ENCODE assay signal across 16 mouse cellular contexts in genomic region chr2:125368616-125369015, GRCm38 (mm10).
DNase-seq lines count a peak whose midpoint lies in the region; ATAC-seq and TF ChIP-seq lines count a peak whose summit lies in the region.
"Had no signal": no experiment of that assay in that cellular context is flagged by ENCODE, and none has a peak within 500 bp of the region (broad histone marks: within the 10 kb centered on the region; RNA-seq: fewer than 3 reads in every experiment).

No protein-coding gene starts in this region.

- no peaks in the 10 kb centered on the region for H3K9me3 ChIP-seq in embryonic facial prominence, embryonic 14.5 days (ENCODE audit: control insufficient read depth, low read length)
- H3K9me3 ChIP-seq in embryonic facial prominence, embryonic 10.5 days: no peaks in the 10 kb centered on the region
- no peaks in the 10 kb centered on the region for H3K9me3 ChIP-seq in lung, embryonic 16.5 days (ENCODE audit: control insufficient read depth, low read length)
- no peaks in the 10 kb centered on the region for H3K9me3 ChIP-seq in stomach, postnatal 0 days (ENCODE audit: control insufficient read depth, low read length)
- H3K9me3 ChIP-seq: embryonic facial prominence, embryonic 15.5 days; G1E; midbrain, embryonic 15.5 days; neural tube, embryonic 13.5 days had no signal

- TF ChIP-seq EP300 in stomach, postnatal 0 days (optimal IDR thresholded peaks at IDR 0.05): no peak

- no peak overlapping the region for H3K4me2 ChIP-seq in embryonic facial prominence, embryonic 14.5 days (ENCODE audit: low read depth, low read length)
- no peak overlapping the region for H3K4me2 ChIP-seq in lung, embryonic 16.5 days (ENCODE audit: low read depth, low read length)
- H3K4me2 ChIP-seq in stomach, postnatal 0 days (replicated peaks; ENCODE audit: low read depth): no peak overlapping the region
- H3K4me2 ChIP-seq: embryonic facial prominence, embryonic 15.5 days; midbrain, embryonic 15.5 days; neural tube, embryonic 13.5 days had no signal

- H3K27ac ChIP-seq in embryonic facial prominence, embryonic 14.5 days (replicated peaks; ENCODE audit: low read depth, low read length): no peak overlapping the region
- H3K27ac ChIP-seq in embryonic facial prominence, embryonic 10.5 days (replicated peaks): no peak overlapping the region
- peak overlapping the region; percentile 3; the same call in 1 of the 2 replicates for H3K27ac ChIP-seq in lung, embryonic 16.5 days (ENCODE audit: low read length)
- peak overlapping the region; percentile 56 for H3K27ac ChIP-seq in stomach, postnatal 0 days (replicated peaks)
- no peak overlapping the region for H3K27ac ChIP-seq in cerebellum, adult 2 months (ENCODE audit: insufficient read depth, low read length)
- H3K27ac ChIP-seq: embryonic facial prominence, embryonic 15.5 days; midbrain, embryonic 15.5 days; neural tube, embryonic 13.5 days had no signal

- H3K36me3 ChIP-seq in embryonic facial prominence, embryonic 14.5 days (ENCODE audit: control insufficient read depth, insufficient read depth, low read length): peaks cover 89% of the 10 kb centered on the region
- H3K36me3 ChIP-seq in embryonic facial prominence, embryonic 10.5 days (replicated peaks): peaks cover 60% of the 10 kb centered on the region
- H3K36me3 ChIP-seq in lung, embryonic 16.5 days (ENCODE audit: control insufficient read depth, insufficient read depth, low read length): peaks cover 11% of the 10 kb centered on the region
- H3K36me3 ChIP-seq in stomach, postnatal 0 days (ENCODE audit: control insufficient read depth, insufficient read depth, low read length): peaks cover 5% of the 10 kb centered on the region
- H3K36me3 ChIP-seq: G1E; midbrain, embryonic 15.5 days had no signal

- no peak for ATAC-seq in embryonic facial prominence, embryonic 14.5 days (ENCODE audit: low read depth)
- no peak for ATAC-seq in lung, embryonic 16.5 days (ENCODE audit: low read depth)
- peak; percentile 42; the same call in 1 of the 2 replicates for ATAC-seq in stomach, postnatal 0 days (ENCODE audit: low FRiP score, low TSS enrichment)
- ATAC-seq: forebrain, embryonic 16.5 days; midbrain, embryonic 15.5 days had no signal

- no peak overlapping the region for H3K9ac ChIP-seq in embryonic facial prominence, embryonic 14.5 days (ENCODE audit: low read depth, low read length)
- no peak overlapping the region for H3K9ac ChIP-seq in lung, embryonic 16.5 days (ENCODE audit: low read length)
- no peak overlapping the region for H3K9ac ChIP-seq in stomach, postnatal 0 days (ENCODE audit: low read length)
- H3K9ac ChIP-seq: embryonic facial prominence, embryonic 15.5 days; midbrain, embryonic 15.5 days; neural tube, embryonic 13.5 days had no signal

- intact Hi-C loops in heart, postnatal 10 days (cut with DNase I): no loop called here

- H3K4me1 ChIP-seq in embryonic facial prominence, embryonic 14.5 days (ENCODE audit: control insufficient read depth, insufficient read depth, low read length): no peaks in the 10 kb centered on the region
- H3K4me1 ChIP-seq in embryonic facial prominence, embryonic 10.5 days: no peaks in the 10 kb centered on the region
- no peaks in the 10 kb centered on the region for H3K4me1 ChIP-seq in lung, embryonic 16.5 days (replicated peaks; ENCODE audit: control insufficient read depth, insufficient read depth, low read length)
- H3K4me1 ChIP-seq in stomach, postnatal 0 days (replicated peaks; ENCODE audit: control insufficient read depth, insufficient read depth): no peaks in the 10 kb centered on the region
- no peaks in the 10 kb centered on the region for H3K4me1 ChIP-seq in cerebellum, adult 2 months (ENCODE audit: control insufficient read depth, insufficient read depth, low read length)
- H3K4me1 ChIP-seq: embryonic facial prominence, embryonic 15.5 days; midbrain, embryonic 15.5 days; neural tube, embryonic 13.5 days had no signal

- TF ChIP-seq CTCF in stomach, postnatal 0 days (IDR thresholded peaks at IDR 0.05; ENCODE audit: low read depth): no peak
- no peak for TF ChIP-seq CTCF in cerebellum, adult 2 months (IDR thresholded peaks at IDR 0.05; ENCODE audit: borderline replicate concordance, insufficient read depth, low read depth, low read length)

- 67% methylated on average over 4 of the region's 4 CpGs for WGBS in embryonic facial prominence, embryonic 14.5 days
- 81% methylated on average over 4 of the region's 4 CpGs for WGBS in embryonic facial prominence, embryonic 10.5 days
- WGBS in lung, embryonic 16.5 days: 64% methylated on average over 4 of the region's 4 CpGs
- WGBS in stomach, postnatal 0 days: 47% methylated on average over 4 of the region's 4 CpGs
- 90% methylated on average over 4 of the region's 4 CpGs for WGBS in cerebellum, adult 2 months

- no peak overlapping the region for H3K4me3 ChIP-seq in embryonic facial prominence, embryonic 14.5 days (ENCODE audit: low read depth, low read length)
- H3K4me3 ChIP-seq in embryonic facial prominence, embryonic 10.5 days: no peak overlapping the region
- H3K4me3 ChIP-seq in lung, embryonic 16.5 days (ENCODE audit: low read length): no peak overlapping the region
- H3K4me3 ChIP-seq in stomach, postnatal 0 days (ENCODE audit: low read depth, low read length): no peak overlapping the region
- no peak overlapping the region for H3K4me3 ChIP-seq in cerebellum, adult 2 months (replicated peaks; ENCODE audit: insufficient read depth, low read depth, low read length)
- H3K4me3 ChIP-seq: embryonic facial prominence, embryonic 15.5 days; midbrain, embryonic 15.5 days; neural tube, embryonic 13.5 days had no signal

- no peaks in the 10 kb centered on the region for H3K27me3 ChIP-seq in embryonic facial prominence, embryonic 14.5 days (replicated peaks; ENCODE audit: control insufficient read depth, insufficient read depth, low read length)
- H3K27me3 ChIP-seq in embryonic facial prominence, embryonic 10.5 days (replicated peaks; ENCODE audit: low read depth, poor library complexity, severe bottlenecking): no peaks in the 10 kb centered on the region
- no peaks in the 10 kb centered on the region for H3K27me3 ChIP-seq in lung, embryonic 16.5 days (ENCODE audit: control insufficient read depth, insufficient read depth, low read depth, low read length)
- no peaks in the 10 kb centered on the region for H3K27me3 ChIP-seq in stomach, postnatal 0 days (ENCODE audit: control insufficient read depth, insufficient read depth, low read length)
- no peaks in the 10 kb centered on the region for H3K27me3 ChIP-seq in cerebellum, adult 2 months (ENCODE audit: control insufficient read depth, insufficient read depth, low read length)
- H3K27me3 ChIP-seq: embryonic facial prominence, embryonic 15.5 days; midbrain, embryonic 15.5 days; neural tube, embryonic 13.5 days had no signal

- peak; percentile 12 for DNase-seq in embryonic facial prominence, embryonic 14.5 days (ENCODE audit: low spot score)
- no peak for DNase-seq in embryonic facial prominence, embryonic 10.5 days (ENCODE audit: low spot score)
- no peak for DNase-seq in lung, postnatal 14 days
- DNase-seq in heart, postnatal 10 days: peak; percentile 70 to 77
- no peak for DNase-seq in stomach, postnatal 0 days (ENCODE audit: low spot score)
- DNase-seq in cerebellum, adult 2 months: no peak
- DNase-seq in right cerebral cortex, adult 2 months (ENCODE audit: low spot score in 2 of 2): no peak
- DNase-seq: cerebellum, postnatal 25 days; liver; lung, postnatal 36 days had no signal

- TF ChIP-seq POLR2A in cerebellum, adult 2 months (IDR thresholded peaks at IDR 0.05; ENCODE audit: borderline replicate concordance, insufficient read depth, low read length): no peak

Comparison
In these comparisons a context has a peak if more than half of its experiments do, and no peak if none do; other contexts are left out.
1. DNase-seq: peak in embryonic facial prominence, embryonic 14.5 days (single experiment) and heart, postnatal 10 days (2 of 2); none in embryonic facial prominence, embryonic 10.5 days (single experiment), lung, postnatal 14 days (single experiment), stomach, postnatal 0 days (single experiment), cerebellum, adult 2 months (0 of 2) and right cerebral cortex, adult 2 months (0 of 2).
2. H3K27ac ChIP-seq: peak in lung, embryonic 16.5 days (single experiment) and stomach, postnatal 0 days (single experiment); none in embryonic facial prominence, embryonic 14.5 days (single experiment), embryonic facial prominence, embryonic 10.5 days (single experiment) and cerebellum, adult 2 months (single experiment).